Mouse (Mus musculus): ENCODE measurements around the gene Piwil4. TPM values are rescaled to one million over a fixed set of nuclear protein-coding genes. Genes with fewer than 3 reads are reported as not detected.

The Piwil4 gene
- total and polyA plus RNA-seq, 3 experiments = 0.04 to 0.11 TPM; not detected in 1

GRCm38 (mm10) chr9:14720384-14720783, 20.1 kb downstream of the Piwil4 start:
- H3K36me3 ChIP-seq (replicated peaks in 1 of 2; ENCODE audit: control insufficient read depth in 1 of 2, insufficient read depth in 1 of 2, low read length in 1 of 2) = no peaks in the 10 kb centered on the region
- no peak overlapping the region for H3K9ac ChIP-seq (ENCODE audit: insufficient read depth, low read depth)
- dilution Hi-C loops (cut with MboI; ENCODE audit: extremely low pct_ligation_motif_present, extremely low pct_unique_long_range_greater_than_20kb, low sequenced_read_pairs) (no loop called here), in situ Hi-C loops (cut with MboI; ENCODE audit: low pct_ligation_motif_present, low pct_unique_long_range_greater_than_20kb, low sequenced_read_pairs) (no loop called here)
- no peak overlapping the region for H3K4me3 ChIP-seq (replicated peaks in 1 of 3; ENCODE audit: low read depth in 2 of 3, low read length in 2 of 3, poor library complexity in 1 of 3)
- no peak for DNase-seq (ENCODE audit: extremely low read depth)
- TF ChIP-seq TCF12 (IDR thresholded peaks at IDR 0.05; ENCODE audit: low read depth, low read length) (no peak), USF1 (IDR thresholded peaks at IDR 0.05; ENCODE audit: low read depth, low read length) (no peak), JUND (conservative IDR thresholded peaks at IDR 0.05; ENCODE audit: low read depth, low read length) (no peak), SMC3 (IDR thresholded peaks at IDR 0.05; ENCODE audit: low read depth, low read length) (no peak), MAZ (IDR thresholded peaks at IDR 0.05; ENCODE audit: low read depth, low read length) (no peak), CHD2 (IDR thresholded peaks at IDR 0.05; ENCODE audit: low read length) (no peak), ZMIZ1 (IDR thresholded peaks at IDR 0.05; ENCODE audit: low read depth, low read length) (no peak), RAD21 (IDR thresholded peaks at IDR 0.05; ENCODE audit: low read depth, low read length) (no peak), ETS1 (conservative IDR thresholded peaks at IDR 0.05; ENCODE audit: low read depth, low read length) (no peak), NRF1 (IDR thresholded peaks at IDR 0.05; ENCODE audit: low read depth, low read length) (no peak), ZC3H11A (IDR thresholded peaks at IDR 0.05; ENCODE audit: low read depth, low read length) (no peak), POLR2A (IDR thresholded peaks at IDR 0.05; ENCODE audit: low read depth, low read length) (no peak), E2F4 (IDR thresholded peaks at IDR 0.05; ENCODE audit: insufficient replicate concordance, low read depth, low read length) (no peak), BHLHE40 (IDR thresholded peaks at IDR 0.05; ENCODE audit: low read depth, low read length) (no peak)
- H3K9me3 ChIP-seq (replicated peaks; ENCODE audit: low read length) = no peaks in the 10 kb centered on the region
- H3K27ac ChIP-seq (ENCODE audit: insufficient read depth, low read depth) = no peak overlapping the region
- H3K27me3 ChIP-seq (replicated peaks) = no peaks in the 10 kb centered on the region
- peaks cover 5 to 14% of the 10 kb centered on the region in 2 experiments for H3K4me1 ChIP-seq (ENCODE audit: control insufficient read depth in 1 of 2, insufficient read depth in 2 of 2)
- H3K4me2 ChIP-seq (ENCODE audit: insufficient read depth, low read depth, poor library complexity, severe bottlenecking) = no peak overlapping the region
- no peaks in the 10 kb centered on the region for H3K79me2 ChIP-seq (replicated peaks; ENCODE audit: control insufficient read depth, extremely low read depth, insufficient read depth, poor library complexity, severe bottlenecking)

GRCm38 (mm10) chr9:14718332-14718691, 22.2 kb downstream of the Piwil4 start:
- in situ Hi-C loops (cut with MboI; ENCODE audit: low pct_ligation_motif_present, low pct_unique_long_range_greater_than_20kb, low sequenced_read_pairs) = no loop called here
- TF ChIP-seq GABPA (IDR thresholded peaks at IDR 0.05; ENCODE audit: insufficient replicate concordance, low read depth, low read length) = no peak
- no peak overlapping the region for H3K9ac ChIP-seq (ENCODE audit: insufficient read depth, low read depth)
- H3K27ac ChIP-seq (ENCODE audit: insufficient read depth, low read depth) = no peak overlapping the region
- no peaks in the 10 kb centered on the region for H3K27me3 ChIP-seq (replicated peaks)
- peaks cover 6% of the 10 kb centered on the region in 2 experiments; a peak in 3 of 4 replicates for H3K4me1 ChIP-seq (ENCODE audit: control insufficient read depth in 1 of 2, insufficient read depth in 2 of 2)
- no peaks in the 10 kb centered on the region for H3K9me3 ChIP-seq (replicated peaks; ENCODE audit: low read length)
- H3K4me3 ChIP-seq (replicated peaks in 1 of 3; ENCODE audit: low read depth in 2 of 3, low read length in 2 of 3, poor library complexity in 1 of 3) = no peak overlapping the region
- dilution Hi-C loops (cut with MboI; ENCODE audit: extremely low pct_ligation_motif_present, extremely low pct_unique_long_range_greater_than_20kb, low sequenced_read_pairs) = no loop called here
- H3K36me3 ChIP-seq (replicated peaks in 1 of 2; ENCODE audit: control insufficient read depth in 1 of 2, insufficient read depth in 1 of 2, low read length in 1 of 2) = no peaks in the 10 kb centered on the region
- H3K79me2 ChIP-seq (replicated peaks; ENCODE audit: control insufficient read depth, extremely low read depth, insufficient read depth, poor library complexity, severe bottlenecking) = no peaks in the 10 kb centered on the region
- DNase-seq (ENCODE audit: extremely low read depth) = no peak
- H3K4me2 ChIP-seq (ENCODE audit: insufficient read depth, low read depth, poor library complexity, severe bottlenecking) = 0 out of 2 replicates have a peak overlapping the region, but pooled peaks have one; percentile 1
